Comparison of ENCODE assay signal across 36 mouse cellular contexts in the genomic region with DNA sequence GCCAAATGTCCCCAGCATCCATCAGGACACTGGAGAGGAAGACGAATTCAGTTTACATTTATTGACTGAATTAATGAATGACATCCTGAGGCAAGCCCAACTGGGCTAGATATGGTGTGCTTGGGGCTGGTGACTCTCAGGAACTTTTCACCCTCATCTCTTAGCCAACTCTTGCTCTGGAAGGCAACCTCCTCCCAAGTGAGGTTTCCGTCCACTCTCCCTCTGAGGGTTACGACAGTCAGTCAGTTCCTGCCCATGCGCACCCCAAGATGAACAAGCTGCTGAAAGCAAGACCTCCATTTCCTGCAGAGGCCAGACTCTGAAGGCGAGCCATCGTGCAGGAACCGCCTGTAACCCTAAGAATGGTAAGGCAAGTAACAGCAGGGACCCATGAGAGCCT. TPM values are rescaled to one million over a fixed set of nuclear protein-coding genes. Genes with fewer than 3 reads are reported as not detected.
A peak's percentile ranks its signal among the peaks of the same experiment; 100 is the strongest.
DNase-seq lines count a peak whose midpoint lies in the region; ATAC-seq and TF ChIP-seq lines count a peak whose summit lies in the region.
"Had no signal": no experiment of that assay in that cellular context is flagged by ENCODE, and none has a peak within 500 bp of the region (broad histone marks: within the 10 kb centered on the region; RNA-seq: fewer than 3 reads in every experiment).

No protein-coding gene starts in this region.

- ATAC-seq in forebrain, embryonic 11.5 days (replicated peaks; ENCODE audit: low FRiP score): no peak
- no peak for ATAC-seq in liver, embryonic 11.5 days (replicated peaks; ENCODE audit: low FRiP score)
- peak; percentile 43 for ATAC-seq in granulocyte monocyte progenitor cell, adult 5-6 weeks (replicated peaks; ENCODE audit: poor library complexity, severe bottlenecking)
- no peak for ATAC-seq in liver, postnatal 0 days
- ATAC-seq: inflammation-experienced regulatory T-cells, adult 6 months; lung, postnatal 0 days; midbrain, embryonic 15.5 days had no signal

- 98% methylated on average over 7 of the region's 7 CpGs for WGBS in forebrain, embryonic 10.5 days
- 96% methylated on average over 7 of the region's 7 CpGs for WGBS in forebrain, embryonic 11.5 days
- 90% methylated on average over 7 of the region's 7 CpGs for WGBS in liver, embryonic 11.5 days
- 80% methylated on average over 7 of the region's 7 CpGs for WGBS in liver, postnatal 0 days (ENCODE audit: insufficient replicate concordance)

- 0 out of 2 replicates have a peak overlapping the region, but pooled peaks have one; percentile 2 for H3K27ac ChIP-seq in forebrain, embryonic 10.5 days
- H3K27ac ChIP-seq in forebrain, embryonic 11.5 days (ENCODE audit: low read depth, low read length): no peak overlapping the region
- no peak overlapping the region for H3K27ac ChIP-seq in liver, embryonic 11.5 days (ENCODE audit: low read depth, low read length)
- no peak overlapping the region for H3K27ac ChIP-seq in liver, postnatal 0 days (ENCODE audit: low read depth)
- H3K27ac ChIP-seq: embryonic facial prominence, embryonic 13.5 days; hindbrain, embryonic 14.5 days; kidney, postnatal 0 days; left cerebral cortex, adult 2 months; macrophage; midbrain, embryonic 15.5 days; neural tube, embryonic 15.5 days had no signal

- no peak overlapping the region for H3K4me3 ChIP-seq in forebrain, embryonic 10.5 days
- no peak overlapping the region for H3K4me3 ChIP-seq in forebrain, embryonic 11.5 days (ENCODE audit: low read depth, low read length)
- H3K4me3 ChIP-seq in liver, embryonic 11.5 days (ENCODE audit: low read depth, low read length): no peak overlapping the region
- H3K4me3 ChIP-seq in liver, postnatal 0 days (ENCODE audit: low read depth, low read length): no peak overlapping the region
- H3K4me3 ChIP-seq: embryonic facial prominence, embryonic 13.5 days; left cerebral cortex, adult 2 months; midbrain, embryonic 15.5 days; myocyte; neural tube, embryonic 15.5 days had no signal

- peaks cover 34% of the 10 kb centered on the region for H3K4me1 ChIP-seq in forebrain, embryonic 10.5 days
- peaks cover 2% of the 10 kb centered on the region; the same call in 1 of the 2 replicates for H3K4me1 ChIP-seq in forebrain, embryonic 11.5 days (replicated peaks; ENCODE audit: control insufficient read depth, insufficient read depth, low read length)
- H3K4me1 ChIP-seq in liver, embryonic 11.5 days (replicated peaks; ENCODE audit: control insufficient read depth, insufficient read depth, low read length): peaks cover 29% of the 10 kb centered on the region
- H3K4me1 ChIP-seq in liver, postnatal 0 days (ENCODE audit: insufficient read depth): peaks cover 29% of the 10 kb centered on the region

- H3K9ac ChIP-seq in forebrain, embryonic 11.5 days (ENCODE audit: low read length): no peak overlapping the region
- no peak overlapping the region for H3K9ac ChIP-seq in liver, embryonic 11.5 days (ENCODE audit: low read depth, low read length)
- no peak overlapping the region for H3K9ac ChIP-seq in liver, postnatal 0 days (replicated peaks)
- H3K9ac ChIP-seq: embryonic facial prominence, embryonic 13.5 days; hindbrain, embryonic 14.5 days; midbrain, embryonic 15.5 days; neural tube, embryonic 15.5 days had no signal

- TF ChIP-seq CTCF in liver, postnatal 0 days (IDR thresholded peaks at IDR 0.05; ENCODE audit: low read depth): no peak

- H3K4me2 ChIP-seq in forebrain, embryonic 11.5 days (ENCODE audit: low read depth, low read length, severe bottlenecking): no peak overlapping the region
- no peak overlapping the region for H3K4me2 ChIP-seq in liver, embryonic 11.5 days
- peak overlapping the region; percentile 93 for H3K4me2 ChIP-seq in liver, postnatal 0 days (ENCODE audit: low read depth, low read length)
- H3K4me2 ChIP-seq: embryonic facial prominence, embryonic 13.5 days; hindbrain, embryonic 14.5 days; midbrain, embryonic 15.5 days; neural tube, embryonic 15.5 days had no signal

- no peaks in the 10 kb centered on the region for H3K9me3 ChIP-seq in forebrain, embryonic 10.5 days
- no peaks in the 10 kb centered on the region for H3K9me3 ChIP-seq in forebrain, embryonic 11.5 days (ENCODE audit: control insufficient read depth, low read length)
- no peaks in the 10 kb centered on the region for H3K9me3 ChIP-seq in liver, embryonic 11.5 days (ENCODE audit: control insufficient read depth, low read length)
- no peaks in the 10 kb centered on the region for H3K9me3 ChIP-seq in liver, postnatal 0 days (ENCODE audit: low read length)
- H3K9me3 ChIP-seq: embryonic facial prominence, embryonic 13.5 days; midbrain, embryonic 15.5 days; neural tube, embryonic 15.5 days had no signal

- TF ChIP-seq EP300 in liver, postnatal 0 days (IDR thresholded peaks at IDR 0.05; ENCODE audit: low read depth): no peak

- DNase-seq in forebrain, embryonic 10.5 days (ENCODE audit: extremely low spot score, low spot score): no peak
- no peak for DNase-seq in forebrain, embryonic 11.5 days (ENCODE audit: low spot score)
- peak; percentile 28 for DNase-seq in liver, embryonic 11.5 days (ENCODE audit: low spot score)
- DNase-seq in liver: no peak
- DNase-seq in liver, postnatal 0 days: no peak
- DNase-seq in urinary bladder, adult 18-20 months (ENCODE audit: low spot score in 2 of 2): no peak
- DNase-seq: cerebellum, adult 2 months; cerebellum, postnatal 25 days; embryo, embryonic 11 days; gastrocnemius, postnatal 36 days; heart, postnatal 10 days; kidney, adult 2 months; right cerebral cortex, adult 18-20 months; right cerebral cortex, postnatal 4 days; thymus, adult 2 months had no signal

- H3K36me3 ChIP-seq in forebrain, embryonic 10.5 days (replicated peaks): peaks cover 51% of the 10 kb centered on the region
- no peaks in the 10 kb centered on the region; the same call in 1 of the 2 replicates for H3K36me3 ChIP-seq in forebrain, embryonic 11.5 days (ENCODE audit: control insufficient read depth, insufficient read depth, low read length)
- H3K36me3 ChIP-seq in liver, embryonic 11.5 days (ENCODE audit: control insufficient read depth, insufficient read depth, low read length): peaks cover 8% of the 10 kb centered on the region
- peaks cover 9% of the 10 kb centered on the region for H3K36me3 ChIP-seq in liver, postnatal 0 days (replicated peaks; ENCODE audit: insufficient read depth, low read length)
- H3K36me3 ChIP-seq: midbrain, embryonic 15.5 days had no signal

- peaks cover 5% of the 10 kb centered on the region; the same call in 1 of the 2 replicates for H3K27me3 ChIP-seq in forebrain, embryonic 10.5 days (ENCODE audit: poor library complexity, severe bottlenecking)
- no peaks in the 10 kb centered on the region for H3K27me3 ChIP-seq in forebrain, embryonic 11.5 days (ENCODE audit: control insufficient read depth, insufficient read depth, low read length)
- no peaks in the 10 kb centered on the region for H3K27me3 ChIP-seq in liver, embryonic 11.5 days (replicated peaks; ENCODE audit: control insufficient read depth, insufficient read depth, low read length)
- no peaks in the 10 kb centered on the region for H3K27me3 ChIP-seq in liver, postnatal 0 days (ENCODE audit: insufficient read depth, low read length)
- H3K27me3 ChIP-seq: embryonic facial prominence, embryonic 13.5 days; midbrain, embryonic 15.5 days; neural tube, embryonic 15.5 days had no signal

RNA-seq across cellular contexts. Expression of a gene that starts 2.9 kb away (rescaled TPM):
- 128 and 129 TPM in 2 replicates for polyA plus RNA-seq in forebrain, embryonic 10.5 days (2016; fragmentation: Nextera tagmentation; extraction: Ambion mirVana)
- polyA plus RNA-seq in forebrain, embryonic 11.5 days (2014; fragmentation: Nextera tagmentation; extraction: Ambion mirVana): 122 and 132 TPM in 2 replicates
- polyA plus RNA-seq in liver, embryonic 11.5 days (2014; fragmentation: Nextera tagmentation; extraction: Ambion mirVana): 130 TPM in 2 replicates
- 66.9 and 115 TPM in 2 replicates for total RNA-seq in granulocyte monocyte progenitor cell, adult 5-6 weeks (2014; fragmentation: Nextera tagmentation)
- total RNA-seq in granulocyte monocyte progenitor cell, adult 5-6 weeks (2017): 30.3 and 40.6 TPM in 2 replicates
- polyA plus RNA-seq in liver, postnatal 0 days (2015; fragmentation: Nextera tagmentation; extraction: Ambion mirVana): 58.1 and 61.6 TPM in 2 replicates

RNA-seq across cellular contexts. Expression of a gene that starts 22.9 kb away (rescaled TPM):
- polyA plus RNA-seq in forebrain, embryonic 10.5 days (2016; fragmentation: Nextera tagmentation; extraction: Ambion mirVana): 8.9 and 10.0 TPM in 2 replicates
- 12.3 and 13.7 TPM in 2 replicates for polyA plus RNA-seq in forebrain, embryonic 11.5 days (2014; fragmentation: Nextera tagmentation; extraction: Ambion mirVana)
- polyA plus RNA-seq in liver, embryonic 11.5 days (2014; fragmentation: Nextera tagmentation; extraction: Ambion mirVana): 3.8 and 4.9 TPM in 2 replicates
- 14.3 and 24.3 TPM in 2 replicates for total RNA-seq in granulocyte monocyte progenitor cell, adult 5-6 weeks (2014; fragmentation: Nextera tagmentation)
- 16.1 and 18.6 TPM in 2 replicates for total RNA-seq in granulocyte monocyte progenitor cell, adult 5-6 weeks (2017)
- polyA plus RNA-seq in liver, postnatal 0 days (2015; fragmentation: Nextera tagmentation; extraction: Ambion mirVana): 4.2 and 4.8 TPM in 2 replicates

RNA-seq across cellular contexts. Expression of a gene that starts 23.7 kb away (rescaled TPM):
- polyA plus RNA-seq in forebrain, embryonic 10.5 days (2016; fragmentation: Nextera tagmentation; extraction: Ambion mirVana): not detected in 2 replicates
- not detected in 2 replicates for polyA plus RNA-seq in forebrain, embryonic 11.5 days (2014; fragmentation: Nextera tagmentation; extraction: Ambion mirVana)
- polyA plus RNA-seq in liver, embryonic 11.5 days (2014; fragmentation: Nextera tagmentation; extraction: Ambion mirVana): not detected in 2 replicates
- total RNA-seq in granulocyte monocyte progenitor cell, adult 5-6 weeks (2014; fragmentation: Nextera tagmentation): not detected in 2 replicates
- total RNA-seq in granulocyte monocyte progenitor cell, adult 5-6 weeks (2017): not detected in 2 replicates
- polyA plus RNA-seq in liver, postnatal 0 days (2015; fragmentation: Nextera tagmentation; extraction: Ambion mirVana): not detected in 2 replicates
- total RNA-seq: adrenal gland, adult 18-20 months; ES-E14; gastrocnemius, adult 18-20 months; gastrocnemius, postnatal 36 days; heart, postnatal 10 days; layer of hippocampus, postnatal 10 days; left cerebral cortex, adult 2 months; left cerebral cortex, postnatal 36 days; liver, adult 2 months had no signal
- polyA plus RNA-seq: cerebellum, adult 2 months; embryonic facial prominence, embryonic 13.5 days; heart, embryonic 11.5 days; hindbrain, embryonic 14.5 days; inflammation-experienced regulatory T-cells, adult 6 months; kidney, adult 2 months; kidney, postnatal 0 days; large intestine, adult 2 months; liver, adult 2 months; lung, postnatal 0 days; macrophage; midbrain, embryonic 15.5 days; myocyte; neural tube, embryonic 15.5 days; stomach, embryonic 14.5 days; thymus, adult 2 months; urinary bladder, adult 2 months had no signal

RNA-seq across cellular contexts. Expression of a gene that starts 29.8 kb away (rescaled TPM):
- 65.9 and 79.3 TPM in 2 replicates for polyA plus RNA-seq in forebrain, embryonic 10.5 days (2016; fragmentation: Nextera tagmentation; extraction: Ambion mirVana)
- polyA plus RNA-seq in forebrain, embryonic 11.5 days (2014; fragmentation: Nextera tagmentation; extraction: Ambion mirVana): 92.2 and 93.0 TPM in 2 replicates
- 76.4 and 85.4 TPM in 2 replicates for polyA plus RNA-seq in liver, embryonic 11.5 days (2014; fragmentation: Nextera tagmentation; extraction: Ambion mirVana)
- total RNA-seq in granulocyte monocyte progenitor cell, adult 5-6 weeks (2014; fragmentation: Nextera tagmentation): 4.9 and 5.8 TPM in 2 replicates
- 6.7 and 6.8 TPM in 2 replicates for total RNA-seq in granulocyte monocyte progenitor cell, adult 5-6 weeks (2017)
- polyA plus RNA-seq in liver, postnatal 0 days (2015; fragmentation: Nextera tagmentation; extraction: Ambion mirVana): 67.6 and 77.7 TPM in 2 replicates

RNA-seq across cellular contexts. Expression of a gene that starts 29.9 kb away (rescaled TPM):
- polyA plus RNA-seq in forebrain, embryonic 10.5 days (2016; fragmentation: Nextera tagmentation; extraction: Ambion mirVana): 8.4 and 8.7 TPM in 2 replicates
- polyA plus RNA-seq in forebrain, embryonic 11.5 days (2014; fragmentation: Nextera tagmentation; extraction: Ambion mirVana): 4.2 and 5.6 TPM in 2 replicates
- 5.5 TPM in 2 replicates for polyA plus RNA-seq in liver, embryonic 11.5 days (2014; fragmentation: Nextera tagmentation; extraction: Ambion mirVana)
- not detected in 2 replicates for total RNA-seq in granulocyte monocyte progenitor cell, adult 5-6 weeks (2014; fragmentation: Nextera tagmentation)
- not detected in 2 replicates for total RNA-seq in granulocyte monocyte progenitor cell, adult 5-6 weeks (2017)
- polyA plus RNA-seq in liver, postnatal 0 days (2015; fragmentation: Nextera tagmentation; extraction: Ambion mirVana): 0.65 and 0.67 TPM in 2 replicates
